Mouse (Mus musculus): Measurements from ENCODE around the gene Zfp39.

GRCm38 (mm10) chr11:58890511-58890910 is 13.5 kb downstream of the Zfp39 start:
- TF ChIP-seq CTCF (conservative IDR thresholded peaks at IDR 0.05 in 1 of 2, IDR thresholded peaks at IDR 0.05 in 1 of 2; ENCODE audit: low read depth in 2 of 2, low read length in 2 of 2) (no peak), POLR2A (IDR thresholded peaks at IDR 0.05; ENCODE audit: low read depth, low read length) (no peak), MXI1 (IDR thresholded peaks at IDR 0.05; ENCODE audit: low read depth, low read length) (no peak), KAT2A (IDR thresholded peaks at IDR 0.05; ENCODE audit: insufficient replicate concordance, low read length) (no peak), ZNF384 (IDR thresholded peaks at IDR 0.05; ENCODE audit: low read depth, low read length) (no peak), TCF12 (IDR thresholded peaks at IDR 0.05; ENCODE audit: low read depth, low read length) (no peak), HCFC1 (IDR thresholded peaks at IDR 0.05; ENCODE audit: low read depth, low read length) (no peak)

All from CH12.LX (cell line).